Mouse (Mus musculus) kidney, embryonic 15.5 days (tissue): ENCODE measurements around the gene Fbln5. TPM values are rescaled to one million over a fixed set of nuclear protein-coding genes. Genes with fewer than 3 reads are reported as not detected.
A peak's percentile ranks its signal among the peaks of the same experiment; 100 is the strongest.

ENCODE experiments used
- ATAC-seq: fragments of 200-750 bp; cut with Nextera tagmentation; replicated peaks from 2 replicates; pipeline ENCODE4 v1.8.0; 2017; ENCODE audit warnings: moderate TSS enrichment; ENCODE audit not compliant: low FRiP score
- H3K27ac ChIP-seq: fragments of 300-500 bp; sonication (generic); 2 replicates; pipeline ENCODE4 v1.5.1; 2015; ENCODE audit warnings: mild to moderate bottlenecking, inconsistent platforms
- H3K27me3 ChIP-seq: fragments of 300-500 bp; sonication (generic); 2 replicates; pipeline ENCODE4 v1.6.1; 2015; ENCODE audit warnings: inconsistent platforms
- H3K36me3 ChIP-seq: fragments of 300-500 bp; sonication (generic); 2 replicates; pipeline ENCODE4 v1.6.1; 2015; ENCODE audit warnings: inconsistent platforms
- H3K4me1 ChIP-seq: fragments of 300-500 bp; sonication (generic); 2 replicates; pipeline ENCODE4 v1.6.1; 2015; ENCODE audit warnings: inconsistent platforms
- H3K4me2 ChIP-seq: fragments of 300-500 bp; sonication (generic); 2 replicates; pipeline ENCODE4 v1.6.1; 2015; ENCODE audit warnings: moderate library complexity, mild to moderate bottlenecking, inconsistent platforms
- H3K4me3 ChIP-seq: fragments of 300-500 bp; sonication (generic); replicated peaks from 2 replicates; pipeline ENCODE4 v1.5.1; 2015; ENCODE audit warnings: mild to moderate bottlenecking, inconsistent platforms
- H3K9ac ChIP-seq: fragments of 300-500 bp; sonication (generic); 2 replicates; pipeline ENCODE4 v1.6.1; 2015; ENCODE audit warnings: mild to moderate bottlenecking, inconsistent platforms
- H3K9me3 ChIP-seq: fragments of 300-500 bp; sonication (generic); replicated peaks from 2 replicates; pipeline ENCODE4 v1.6.1; 2016; ENCODE audit warnings: inconsistent platforms
- whole genome bisulfite sequencing: fragments of 180-500 bp; shearing (Covaris S2); methylation state at CpG from one replicate; pipeline ENCODE4 v1.1.7; 2015; ENCODE audit warnings: mixed read lengths; 5-methylcytosine and 5-hydroxymethylcytosine counted together
- polyA plus RNA-seq: library from polyadenylated mRNA; unstranded; fragments of >200 nt; fragmentation: Nextera tagmentation; extraction: Ambion mirVana; gene quantifications from 2 replicates; pipeline ENCODE4 v1.2.1, GENCODE M21; 2015

The Fbln5 gene
- 111 and 112 TPM in 2 replicates for polyA plus RNA-seq

- peak; percentile 90 for ATAC-seq
- WGBS: under 1% methylated on average over 46 of the region's 46 CpGs
- no peaks in the 10 kb centered on the region for H3K9me3 ChIP-seq
Measured at GRCm38 (mm10) chr12:101818608-101819370, at the start of gene Fbln5. Gene Fbln5 (minus strand): TSS chr12:101819055.

GRCm38 (mm10) chr12:101862286-101862964 lies 43.6 kb upstream of the Fbln5 start:
- Histone ChIP-seq H3K27ac (no peak overlapping the region), H3K4me1 (no peaks in the 10 kb centered on the region), H3K9ac (no peak overlapping the region), H3K36me3 (peaks cover 43% of the 10 kb centered on the region), H3K4me2 (no peak overlapping the region), H3K4me3 (no peak overlapping the region), H3K9me3 (no peaks in the 10 kb centered on the region), H3K27me3 (no peaks in the 10 kb centered on the region)
- no peak for ATAC-seq
- 88% methylated on average over 10 of the region's 10 CpGs for WGBS

More at GRCm38 (mm10) chr12:101818608-101819370, at the start of gene Fbln5:
- H3K27me3 ChIP-seq: peaks cover 12% of the 10 kb centered on the region; the same call in 1 of the 2 replicates
- H3K4me2 ChIP-seq: peak within 1 kb of the TSS; percentile 97
- H3K9ac ChIP-seq: peak within 1 kb of the TSS; percentile 47
- H3K4me1 ChIP-seq: peaks cover 11% of the 10 kb centered on the region
- H3K36me3 ChIP-seq: no peaks in the 10 kb centered on the region
- peak within 1 kb of the TSS; percentile 58 for H3K4me3 ChIP-seq
- H3K27ac ChIP-seq: peak within 1 kb of the TSS; percentile 87

- ATAC-seq: no peak
- Histone ChIP-seq H3K9ac (no peak overlapping the region), H3K27ac (no peak overlapping the region), H3K9me3 (no peaks in the 10 kb centered on the region), H3K4me3 (no peak overlapping the region), H3K36me3 (peaks cover 26% of the 10 kb centered on the region), H3K4me2 (no peak overlapping the region), H3K27me3 (no peaks in the 10 kb centered on the region), H3K4me1 (no peaks in the 10 kb centered on the region)
- 93% methylated on average over 1 of the region's 1 CpGs for WGBS
Measured at GRCm38 (mm10) chr12:101860256-101860655, 41.4 kb upstream of the Fbln5 start.

- no peak for ATAC-seq
- Histone ChIP-seq H3K4me2 (no peak overlapping the region), H3K4me3 (no peak overlapping the region), H3K36me3 (peaks cover 26% of the 10 kb centered on the region), H3K4me1 (no peaks in the 10 kb centered on the region), H3K27ac (no peak overlapping the region), H3K27me3 (no peaks in the 10 kb centered on the region), H3K9me3 (no peaks in the 10 kb centered on the region), H3K9ac (no peak overlapping the region)
- WGBS: 93% methylated on average over 5 of the region's 5 CpGs
Measured at GRCm38 (mm10) chr12:101858011-101858410, 39.2 kb upstream of the Fbln5 start.

GRCm38 (mm10) chr12:101854336-101854735 lies 35.5 kb upstream of the Fbln5 start:
- peaks cover 6% of the 10 kb centered on the region; the same call in 1 of the 2 replicates for H3K4me1 ChIP-seq
- no peak overlapping the region for H3K27ac ChIP-seq
- 88% methylated on average over 11 of the region's 11 CpGs for WGBS
- H3K9ac ChIP-seq: no peak overlapping the region
- no peak overlapping the region for H3K4me2 ChIP-seq
- H3K4me3 ChIP-seq: no peak overlapping the region
- H3K9me3 ChIP-seq: no peaks in the 10 kb centered on the region
- no peaks in the 10 kb centered on the region for H3K27me3 ChIP-seq
- peaks cover 5% of the 10 kb centered on the region; the same call in 1 of the 2 replicates for H3K36me3 ChIP-seq
- no peak for ATAC-seq

- H3K27ac ChIP-seq: peak overlapping the region; percentile 46; the same call in 1 of the 2 replicates
- ATAC-seq: no peak
- H3K27me3 ChIP-seq: no peaks in the 10 kb centered on the region
- H3K9ac ChIP-seq: no peak overlapping the region
- H3K36me3 ChIP-seq: peaks cover 6% of the 10 kb centered on the region
- WGBS: 52% methylated on average over 7 of the region's 7 CpGs
- no peaks in the 10 kb centered on the region for H3K9me3 ChIP-seq
- no peak overlapping the region for H3K4me3 ChIP-seq
- peaks cover 6% of the 10 kb centered on the region; the same call in 1 of the 2 replicates for H3K4me1 ChIP-seq
- H3K4me2 ChIP-seq: no peak overlapping the region
Measured at GRCm38 (mm10) chr12:101851846-101852564, 33.1 kb upstream of the Fbln5 start.

- Histone ChIP-seq H3K9ac (no peak overlapping the region), H3K4me2 (no peak overlapping the region), H3K4me3 (no peak overlapping the region), H3K9me3 (no peaks in the 10 kb centered on the region), H3K4me1 (peaks cover 6% of the 10 kb centered on the region; the same call in 1 of the 2 replicates), H3K27me3 (no peaks in the 10 kb centered on the region), H3K27ac (0 out of 2 replicates have a peak overlapping the region, but pooled peaks have one; percentile 46), H3K36me3 (peaks cover 13% of the 10 kb centered on the region)
- whole genome bisulfite sequencing: 68% methylated on average over 9 of the region's 9 CpGs
- ATAC-seq: 0 out of 2 replicates have a peak, but pooled peaks have one; percentile 18
Measured at GRCm38 (mm10) chr12:101851314-101851713, 32.5 kb upstream of the Fbln5 start.

- Histone ChIP-seq H3K4me2 (no peak overlapping the region), H3K27me3 (no peaks in the 10 kb centered on the region), H3K36me3 (peaks cover 49% of the 10 kb centered on the region), H3K4me1 (peaks cover 15% of the 10 kb centered on the region), H3K27ac (no peak overlapping the region), H3K9ac (no peak overlapping the region), H3K4me3 (no peak overlapping the region), H3K9me3 (no peaks in the 10 kb centered on the region)
- 90% methylated on average over 10 of the region's 10 CpGs for WGBS
- no peak for ATAC-seq
Measured at GRCm38 (mm10) chr12:101836546-101837274, 17.9 kb upstream of the Fbln5 start.

GRCm38 (mm10) chr12:101834715-101835114 lies 15.9 kb upstream of the Fbln5 start:
- Histone ChIP-seq H3K27ac (no peak overlapping the region), H3K4me3 (no peak overlapping the region), H3K36me3 (peaks cover 49% of the 10 kb centered on the region), H3K9me3 (no peaks in the 10 kb centered on the region), H3K9ac (no peak overlapping the region), H3K4me2 (no peak overlapping the region), H3K27me3 (no peaks in the 10 kb centered on the region), H3K4me1 (peaks cover 30% of the 10 kb centered on the region)
- WGBS: 79% methylated on average over 4 of the region's 4 CpGs
- no peak for ATAC-seq

- H3K27ac ChIP-seq: 0 out of 2 replicates have a peak overlapping the region, but pooled peaks have one; percentile 41
- no peak for ATAC-seq
- no peak overlapping the region for H3K9ac ChIP-seq
- 76% methylated on average over 8 of the region's 8 CpGs for WGBS
- no peak overlapping the region for H3K4me3 ChIP-seq
- peaks cover 45% of the 10 kb centered on the region for H3K36me3 ChIP-seq
- no peaks in the 10 kb centered on the region for H3K27me3 ChIP-seq
- no peaks in the 10 kb centered on the region for H3K9me3 ChIP-seq
- H3K4me1 ChIP-seq: peaks cover 30% of the 10 kb centered on the region
- H3K4me2 ChIP-seq: no peak overlapping the region
Measured at GRCm38 (mm10) chr12:101833776-101834175, 14.9 kb upstream of the Fbln5 start.

GRCm38 (mm10) chr12:101833115-101833506 lies 14.3 kb upstream of the Fbln5 start:
- no peaks in the 10 kb centered on the region for H3K27me3 ChIP-seq
- H3K4me1 ChIP-seq: peaks cover 30% of the 10 kb centered on the region
- WGBS: 66% methylated on average over 6 of the region's 6 CpGs
- H3K27ac ChIP-seq: peak overlapping the region; percentile 48; the same call in 1 of the 2 replicates
- peaks cover 38% of the 10 kb centered on the region for H3K36me3 ChIP-seq
- no peak overlapping the region for H3K9ac ChIP-seq
- peak; percentile 50 for ATAC-seq
- no peak overlapping the region for H3K4me2 ChIP-seq
- H3K4me3 ChIP-seq: no peak overlapping the region
- no peaks in the 10 kb centered on the region for H3K9me3 ChIP-seq
